Mouse (Mus musculus) limb, embryonic 10.5 days (tissue): ENCODE data around the gene Pik3r4. TPM values are rescaled to one million over a fixed set of nuclear protein-coding genes. Genes with fewer than 3 reads are reported as not detected.

Source experiments
- DNase-seq: peaks from one replicate; pipeline ENCODE4 v3.0.0-alpha.2; 2017; ENCODE audit warnings: low spot score
- H3K27ac ChIP-seq: fragments of 300-500 bp; sonication (generic); 2 replicates; pipeline ENCODE4 v1.5.1; 2016; ENCODE audit warnings: mild to moderate bottlenecking
- H3K27me3 ChIP-seq: fragments of 300-500 bp; sonication (generic); 2 replicates; pipeline ENCODE4 v1.6.1; 2016; ENCODE audit warnings: low read depth, mild to moderate bottlenecking; ENCODE audit not compliant: poor library complexity, severe bottlenecking
- H3K36me3 ChIP-seq: fragments of 300-500 bp; sonication (generic); 2 replicates; pipeline ENCODE4 v1.6.1; 2016; ENCODE audit warnings: mild to moderate bottlenecking, moderate library complexity
- H3K4me1 ChIP-seq: fragments of 300-500 bp; sonication (generic); 2 replicates; pipeline ENCODE4 v1.6.1; 2016
- H3K4me3 ChIP-seq: fragments of 300-500 bp; sonication (generic); 2 replicates; pipeline ENCODE4 v1.5.1; 2016; ENCODE audit warnings: mild to moderate bottlenecking, moderate library complexity
- H3K9me3 ChIP-seq: fragments of 300-500 bp; sonication (generic); replicated peaks from 2 replicates; pipeline ENCODE4 v1.6.1; 2016; ENCODE audit warnings: mild to moderate bottlenecking
- WGBS: fragments of 180-500 bp; shearing (Covaris S2); methylation state at CpG from one replicate; pipeline ENCODE4 v1.1.7; 2016; 5-methylcytosine and 5-hydroxymethylcytosine counted together
- polyA plus RNA-seq: library from polyadenylated mRNA; unstranded; fragments of >200 nt; fragmentation: Nextera tagmentation; extraction: Ambion mirVana; gene quantifications from 2 replicates; pipeline ENCODE4 v1.2.1, GENCODE M21; 2016

The Pik3r4 gene
- polyA plus RNA-seq, 1 experiment from 2014 or later: 26.6 TPM

DNA sequence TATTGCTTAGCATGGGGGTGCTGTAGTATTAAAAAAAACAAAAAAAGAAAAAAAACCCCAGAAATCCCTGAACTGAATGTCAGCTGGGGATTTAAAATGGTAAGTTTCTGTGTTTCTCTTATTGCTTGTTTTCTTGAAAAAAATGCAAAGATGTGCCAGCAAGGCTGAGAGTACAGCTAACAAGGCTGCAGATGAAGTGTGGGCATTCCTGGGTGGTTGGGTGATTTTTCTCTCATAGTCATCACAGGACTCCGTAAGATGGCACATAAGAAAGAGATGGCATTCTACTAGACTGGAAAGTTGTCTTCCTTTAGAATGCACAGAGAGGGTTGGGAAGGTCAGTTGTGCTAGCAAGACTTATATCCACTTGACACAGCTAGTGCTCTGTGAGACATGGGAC lies 62.2 kb downstream of the Pik3r4 start:
- Histone ChIP-seq H3K4me1 (no peaks in the 10 kb centered on the region), H3K4me3 (no peak overlapping the region), H3K36me3 (no peaks in the 10 kb centered on the region), H3K9me3 (no peaks in the 10 kb centered on the region), H3K27me3 (no peaks in the 10 kb centered on the region), H3K27ac (no peak overlapping the region)
- DNase-seq: no peak
- 98% methylated on average over 1 of the region's 1 CpGs for WGBS

DNA sequence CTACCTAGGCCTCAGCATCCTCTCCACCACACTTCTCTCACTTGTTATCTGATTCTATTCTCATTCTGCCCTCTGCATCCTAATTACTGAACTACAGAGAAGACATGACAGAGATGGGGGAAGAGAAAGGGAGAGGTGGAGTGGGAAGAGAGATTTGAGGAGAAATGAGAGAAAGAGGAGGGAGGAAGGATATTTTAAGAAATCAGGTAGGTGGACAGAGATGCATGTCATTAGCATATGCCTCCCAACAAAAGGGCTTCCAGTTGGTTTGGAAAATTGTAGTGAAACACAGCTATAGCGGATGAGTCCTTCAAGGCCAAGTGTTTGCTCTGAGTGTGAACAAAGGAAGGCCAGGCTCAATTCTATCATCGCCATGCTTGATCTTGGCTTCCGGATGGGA lies 69.3 kb downstream of the Pik3r4 start:
- H3K9me3 ChIP-seq: no peaks in the 10 kb centered on the region
- no peak overlapping the region for H3K27ac ChIP-seq
- H3K27me3 ChIP-seq: no peaks in the 10 kb centered on the region
- no peaks in the 10 kb centered on the region for H3K4me1 ChIP-seq
- DNase-seq: no peak
- no peaks in the 10 kb centered on the region for H3K36me3 ChIP-seq
- no peak overlapping the region for H3K4me3 ChIP-seq
- WGBS: 93% methylated on average over 3 of the region's 3 CpGs

DNA sequence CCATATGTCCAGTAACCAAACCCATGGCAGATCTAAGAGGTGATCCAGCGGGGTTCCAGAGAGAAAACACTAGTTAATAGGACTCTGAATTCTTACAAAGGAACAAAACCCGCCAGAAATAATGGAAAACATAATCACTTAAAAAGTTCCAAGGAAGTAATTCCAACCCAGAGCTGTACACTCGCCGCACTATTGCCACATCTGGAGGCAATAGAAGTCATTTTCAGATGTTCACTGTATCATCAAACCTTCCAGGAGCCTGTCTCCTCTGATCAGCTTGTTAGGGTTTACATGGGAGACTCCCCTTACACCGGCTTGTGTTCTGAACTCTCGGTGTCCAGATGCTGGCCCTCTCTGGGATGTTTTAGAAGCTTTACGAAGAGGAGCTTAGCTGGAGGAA lies 76.6 kb downstream of the Pik3r4 start:
- H3K4me1 ChIP-seq: peaks cover 22% of the 10 kb centered on the region
- no peaks in the 10 kb centered on the region for H3K9me3 ChIP-seq
- DNase-seq: no peak
- WGBS: 40% methylated on average over 7 of the region's 7 CpGs
- no peak overlapping the region for H3K4me3 ChIP-seq
- no peaks in the 10 kb centered on the region for H3K36me3 ChIP-seq
- no peak overlapping the region for H3K27ac ChIP-seq
- no peaks in the 10 kb centered on the region for H3K27me3 ChIP-seq

DNA sequence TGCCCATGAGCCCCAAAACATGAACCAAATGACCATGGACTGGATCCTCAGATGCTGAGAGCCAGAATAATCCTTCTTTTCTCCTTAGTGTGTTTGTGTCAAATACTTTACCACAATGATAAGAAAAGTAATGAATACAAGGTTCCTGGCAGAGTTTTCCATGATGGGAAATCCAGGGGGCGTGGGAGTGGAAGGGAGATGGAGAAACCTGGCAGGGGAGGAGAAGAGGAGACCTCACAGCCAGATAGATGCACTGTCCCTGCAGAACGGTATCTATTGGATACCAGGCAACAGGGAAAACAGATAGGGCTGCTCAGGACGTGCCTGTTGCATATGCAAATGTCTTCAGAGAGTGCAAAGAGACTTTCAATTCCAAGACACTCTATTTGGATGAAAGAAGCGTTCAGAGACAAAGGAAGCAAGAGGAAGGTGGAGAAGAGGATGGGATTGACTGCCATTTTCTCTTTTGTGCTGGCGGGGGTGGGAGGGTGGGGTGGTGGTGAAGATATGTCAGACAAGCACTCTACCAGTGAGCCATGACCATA lies 77.1 kb downstream of the Pik3r4 start:
- DNase-seq: no peak
- Histone ChIP-seq H3K4me3 (no peak overlapping the region), H3K36me3 (no peaks in the 10 kb centered on the region), H3K4me1 (peaks cover 22% of the 10 kb centered on the region), H3K9me3 (no peaks in the 10 kb centered on the region), H3K27me3 (no peaks in the 10 kb centered on the region), H3K27ac (no peak overlapping the region)
- WGBS: 61% methylated on average over 5 of the region's 5 CpGs

DNA sequence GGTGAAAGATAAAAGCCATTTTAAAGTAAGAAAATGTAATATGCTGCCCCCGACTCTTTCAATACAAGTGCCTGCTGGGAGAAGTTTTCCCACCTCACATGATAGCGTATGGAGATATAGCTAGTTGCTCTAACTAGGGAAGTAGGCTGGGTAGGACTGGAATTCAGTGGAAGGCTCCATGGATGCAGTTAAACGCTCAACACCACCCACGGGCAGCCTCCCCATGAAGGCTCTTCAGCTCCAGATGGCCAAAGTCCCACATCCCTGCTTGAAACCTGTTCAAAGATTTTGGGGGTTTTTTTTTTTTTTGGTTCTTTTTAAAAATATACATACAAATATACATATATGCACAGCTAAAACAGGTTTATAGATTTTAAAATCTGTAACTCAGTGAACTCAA lies 77.7 kb downstream of the Pik3r4 start:
- DNase-seq: no peak
- H3K36me3 ChIP-seq: no peaks in the 10 kb centered on the region
- WGBS: 84% methylated on average over 4 of the region's 4 CpGs

DNA sequence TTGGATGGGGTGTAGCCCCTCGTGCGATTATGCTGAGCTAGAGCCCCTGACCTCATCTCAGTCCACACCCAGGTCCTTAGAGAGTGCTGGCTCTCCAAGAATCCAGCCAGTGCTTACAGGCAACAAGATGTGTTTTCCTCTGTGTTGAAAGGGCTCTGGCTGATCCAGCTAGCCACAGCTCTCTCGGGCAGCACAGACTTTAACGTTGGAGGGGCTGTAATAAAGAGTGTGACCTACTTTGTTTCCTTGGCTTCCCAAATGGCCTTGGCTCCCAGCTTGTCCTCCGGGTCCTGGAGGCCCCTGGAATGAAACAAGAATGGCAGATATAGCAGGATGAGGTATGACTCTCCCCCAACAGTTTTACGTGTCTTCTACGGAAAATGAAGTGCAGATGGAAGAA lies 89.2 kb downstream of the Pik3r4 start:
- Histone ChIP-seq H3K4me1 (peaks cover 12% of the 10 kb centered on the region; the same call in 1 of the 2 replicates), H3K4me3 (no peak overlapping the region), H3K27me3 (no peaks in the 10 kb centered on the region), H3K36me3 (no peaks in the 10 kb centered on the region), H3K9me3 (no peaks in the 10 kb centered on the region), H3K27ac (no peak overlapping the region)
- 63% methylated on average over 7 of the region's 7 CpGs for WGBS
- no peak for DNase-seq

More for the DNA sequence above, 77.7 kb downstream of the Pik3r4 start:
- H3K27me3 ChIP-seq: no peaks in the 10 kb centered on the region
- no peak overlapping the region for H3K4me3 ChIP-seq
- H3K9me3 ChIP-seq: no peaks in the 10 kb centered on the region
- H3K27ac ChIP-seq: no peak overlapping the region
- H3K4me1 ChIP-seq: peaks cover 22% of the 10 kb centered on the region

DNA sequence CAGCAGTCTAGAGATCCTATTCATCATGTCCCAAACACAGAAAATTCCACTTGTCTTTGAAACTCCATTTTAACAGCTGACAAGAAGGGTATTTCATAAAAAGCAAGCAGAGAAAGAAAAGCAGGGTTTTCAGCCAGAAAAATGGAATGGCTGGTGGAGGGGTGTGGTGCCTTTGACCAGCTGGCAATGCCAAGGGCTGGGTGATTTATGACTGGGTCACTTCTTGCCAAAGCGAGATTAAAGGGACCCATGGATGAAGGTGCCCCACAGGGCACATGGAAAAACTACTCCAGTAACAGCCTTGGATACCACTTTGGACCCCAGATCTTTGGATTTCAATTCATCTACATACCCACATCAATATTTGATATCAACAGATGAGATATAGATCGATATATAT lies 91.9 kb downstream of the Pik3r4 start:
- DNase-seq: no peak
- WGBS: 75% methylated on average over 2 of the region's 2 CpGs
- H3K27ac ChIP-seq: no peak overlapping the region
- H3K4me1 ChIP-seq: peaks cover 5% of the 10 kb centered on the region; the same call in 1 of the 2 replicates
- H3K36me3 ChIP-seq: no peaks in the 10 kb centered on the region
- H3K4me3 ChIP-seq: no peak overlapping the region
- H3K27me3 ChIP-seq: no peaks in the 10 kb centered on the region
- H3K9me3 ChIP-seq: no peaks in the 10 kb centered on the region

DNA sequence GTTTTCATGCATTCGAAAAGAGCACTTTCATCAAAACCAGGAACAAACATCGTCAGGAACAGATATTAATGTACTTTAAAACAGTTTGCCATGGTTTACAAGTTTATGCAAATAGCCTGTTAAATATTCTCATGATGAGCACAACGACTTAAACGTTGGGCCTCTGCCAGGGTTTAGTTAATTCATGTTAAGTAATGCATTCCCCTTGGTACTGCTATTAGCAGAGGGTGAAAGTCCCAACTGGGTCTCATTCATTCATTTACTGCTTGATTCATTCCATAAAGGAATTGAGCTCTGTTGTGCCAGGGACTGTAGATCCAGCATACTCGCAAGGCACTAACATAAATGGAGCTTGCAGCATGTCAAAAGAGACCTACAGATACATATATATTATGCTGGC lies 92.4 kb downstream of the Pik3r4 start:
- WGBS: 92% methylated on average over 5 of the region's 5 CpGs
- Histone ChIP-seq H3K27me3 (no peaks in the 10 kb centered on the region), H3K27ac (no peak overlapping the region), H3K4me1 (peaks cover 5% of the 10 kb centered on the region; the same call in 1 of the 2 replicates), H3K4me3 (no peak overlapping the region), H3K36me3 (no peaks in the 10 kb centered on the region), H3K9me3 (no peaks in the 10 kb centered on the region)
- DNase-seq: no peak

Other genes starting within 250 kb of the Pik3r4 start
- gene Aste1, start 247.6 kb upstream of the Pik3r4 start, polyA plus RNA-seq: 12.6 and 12.8 TPM in 2 replicates
- gene Nek11, start 247.5 kb upstream of the Pik3r4 start, polyA plus RNA-seq: 0.11 and 0.18 TPM in 2 replicates
- 48.8 and 53.6 TPM in 2 replicates for gene Atp2c1, start 115.7 kb upstream of the Pik3r4 start, polyA plus RNA-seq
- gene Col6a6, start 185.2 kb downstream of the Pik3r4 start, polyA plus RNA-seq: 0.05 and 0.06 TPM in 2 replicates